Mouse (Mus musculus) small intestine, adult 2 months (tissue): Measurements from ENCODE around the gene Cdh24. TPM values are rescaled to one million over a fixed set of nuclear protein-coding genes. Genes with fewer than 3 reads are reported as not detected.

ENCODE experiments used
- H3K27ac ChIP-seq: fragments of 200-500 bp; 2 replicates; pipeline ENCODE4 v1.5.1; 2012; ENCODE audit warnings: low read depth, low read length, control low read depth, inconsistent platforms; ENCODE audit not compliant: insufficient read depth
- H3K27me3 ChIP-seq: fragments of 200-500 bp; 2 replicates; pipeline ENCODE4 v1.6.1; 2012; ENCODE audit warnings: mild to moderate bottlenecking, moderate library complexity, low read length, inconsistent platforms; ENCODE audit not compliant: control insufficient read depth, insufficient read depth
- H3K36me3 ChIP-seq: fragments of 200-500 bp; 2 replicates; pipeline ENCODE4 v1.6.1; 2012; ENCODE audit warnings: mild to moderate bottlenecking, low read length, control low read depth, inconsistent platforms; ENCODE audit not compliant: control insufficient read depth, insufficient read depth
- H3K4me1 ChIP-seq: fragments of 200-500 bp; 2 replicates; pipeline ENCODE4 v1.6.1; 2012; ENCODE audit warnings: low read length, inconsistent platforms, mixed read lengths; ENCODE audit not compliant: control insufficient read depth, insufficient read depth, insufficient read length
- H3K4me3 ChIP-seq: fragments of 200-500 bp; 2 replicates; pipeline ENCODE4 v1.5.1; 2012; ENCODE audit warnings: low read depth, mild to moderate bottlenecking, control low read depth, inconsistent platforms, low read length, moderate library complexity
- CTCF ChIP-seq: fragments of 200-500 bp; IDR thresholded peaks from 2 replicates; pipeline ENCODE4 v1.5.1; 2012; ENCODE audit warnings: low read depth, mild to moderate bottlenecking, control low read depth, inconsistent platforms, low read length, moderate library complexity, mixed read lengths; ENCODE audit not compliant: insufficient replicate concordance, insufficient read length; ENCODE audit errors: extremely low read depth
- POLR2A ChIP-seq: fragments of 200-500 bp; IDR thresholded peaks from 2 replicates; pipeline ENCODE4 v1.6.1; 2012; ENCODE audit warnings: low read depth, mild to moderate bottlenecking, control low read depth, inconsistent platforms, low read length, moderate library complexity
- WGBS: fragments of 180-500 bp; shearing (Covaris S2); methylation state at CpG from one replicate; pipeline ENCODE4 v1.1.7; 2018; 5-methylcytosine and 5-hydroxymethylcytosine counted together
- polyA plus RNA-seq: library from polyadenylated mRNA; depleted of rRNA; stranded (reverse); fragments of >200 nt; gene quantifications from 2 replicates; pipeline ENCODE4 v1.2.3, GENCODE M21; 2012

The Cdh24 gene
- polyA plus RNA-seq, 1 experiment: 4.6 TPM

- WGBS: 87% methylated on average over 4 of the region's 4 CpGs
- TF ChIP-seq POLR2A (no peak), CTCF (no peak)
- H3K4me1 ChIP-seq: no peaks in the 10 kb centered on the region
- H3K36me3 ChIP-seq: peaks cover 5% of the 10 kb centered on the region; the same call in 1 of the 2 replicates
- no peak overlapping the region for H3K27ac ChIP-seq
- H3K27me3 ChIP-seq: no peaks in the 10 kb centered on the region
- no peak overlapping the region for H3K4me3 ChIP-seq
Measured at GRCm38 (mm10) chr14:54631240-54631599, 9.9 kb downstream of the Cdh24 start.

GRCm38 (mm10) chr14:54630583-54631239 lies 10.5 kb downstream of the Cdh24 start:
- Histone ChIP-seq H3K4me3 (no peak overlapping the region), H3K27me3 (no peaks in the 10 kb centered on the region), H3K36me3 (peaks cover 5% of the 10 kb centered on the region; the same call in 1 of the 2 replicates), H3K27ac (no peak overlapping the region), H3K4me1 (no peaks in the 10 kb centered on the region)
- TF ChIP-seq CTCF (no peak), POLR2A (no peak)
- 84% methylated on average over 11 of the region's 11 CpGs for WGBS

GRCm38 (mm10) chr14:54629797-54630196 lies 11.4 kb downstream of the Cdh24 start:
- Histone ChIP-seq H3K4me3 (no peak overlapping the region), H3K27me3 (no peaks in the 10 kb centered on the region), H3K4me1 (no peaks in the 10 kb centered on the region), H3K36me3 (peaks cover 5% of the 10 kb centered on the region; the same call in 1 of the 2 replicates), H3K27ac (no peak overlapping the region)
- TF ChIP-seq POLR2A: no peak
- TF ChIP-seq CTCF: no peak
- 88% methylated on average over 2 of the region's 2 CpGs for WGBS

- Histone ChIP-seq H3K27me3 (no peaks in the 10 kb centered on the region), H3K27ac (no peak overlapping the region), H3K4me1 (no peaks in the 10 kb centered on the region), H3K36me3 (peaks cover 2% of the 10 kb centered on the region; the same call in 1 of the 2 replicates), H3K4me3 (no peak overlapping the region)
- TF ChIP-seq CTCF: no peak
- TF ChIP-seq POLR2A: no peak
- WGBS: 64% methylated on average over 5 of the region's 5 CpGs
Measured at GRCm38 (mm10) chr14:54628103-54628502, 13.1 kb downstream of the Cdh24 start.

- TF ChIP-seq CTCF: no peak
- TF ChIP-seq POLR2A: no peak
- no peaks in the 10 kb centered on the region for H3K27me3 ChIP-seq
- no peaks in the 10 kb centered on the region for H3K36me3 ChIP-seq
- H3K4me1 ChIP-seq: no peaks in the 10 kb centered on the region
- no peak overlapping the region for H3K27ac ChIP-seq
- H3K4me3 ChIP-seq: no peak overlapping the region
- WGBS: 78% methylated on average over 10 of the region's 10 CpGs
Measured at GRCm38 (mm10) chr14:54624976-54625375, 16.2 kb downstream of the Cdh24 start.

GRCm38 (mm10) chr14:54623334-54623733 lies 17.8 kb downstream of the Cdh24 start:
- no peak for TF ChIP-seq CTCF
- TF ChIP-seq POLR2A: no peak
- 73% methylated on average over 6 of the region's 6 CpGs for WGBS

GRCm38 (mm10) chr14:54621133-54621532 lies 20.0 kb downstream of the Cdh24 start, which contains the start of gene Psmb11:
Gene Psmb11, plus strand, starts transcription at chr14:54621433.
- no peaks in the 10 kb centered on the region for H3K27me3 ChIP-seq
- no peaks in the 10 kb centered on the region for H3K36me3 ChIP-seq
- TF ChIP-seq CTCF: no peak
- TF ChIP-seq POLR2A: no peak
- no peaks in the 10 kb centered on the region for H3K4me1 ChIP-seq
- H3K4me3 ChIP-seq: no peak within 1 kb of the TSS
- no peak within 1 kb of the TSS for H3K27ac ChIP-seq
- WGBS: 91% methylated on average over 1 of the region's 1 CpGs

More at GRCm38 (mm10) chr14:54623334-54623733, 17.8 kb downstream of the Cdh24 start:
- Histone ChIP-seq H3K4me1 (no peaks in the 10 kb centered on the region), H3K27me3 (no peaks in the 10 kb centered on the region), H3K4me3 (no peak overlapping the region), H3K27ac (no peak overlapping the region), H3K36me3 (no peaks in the 10 kb centered on the region)

GRCm38 (mm10) chr14:54617897-54618365 lies 23.2 kb downstream of the Cdh24 start, which contains the start of gene Psmb5:
Gene Psmb5, minus strand, starts transcription at chr14:54618022.
- no peaks in the 10 kb centered on the region for H3K4me1 ChIP-seq
- H3K4me3 ChIP-seq: peak within 1 kb of the TSS; percentile 80
- TF ChIP-seq POLR2A: peak; percentile 28; the same call in 1 of the 2 replicates
- peak; percentile 4; the same call in 1 of the 2 replicates for TF ChIP-seq CTCF
- peaks cover 15% of the 10 kb centered on the region for H3K36me3 ChIP-seq
- H3K27me3 ChIP-seq: no peaks in the 10 kb centered on the region
- 0 out of 2 replicates have a peak within 1 kb of the TSS, but pooled peaks have one; percentile 54 for H3K27ac ChIP-seq
- under 1% methylated on average over 25 of the region's 25 CpGs for WGBS
